Mouse (Mus musculus) ES-E14 (cell line): ENCODE measurements around the gene Ppp3ca. TPM values are rescaled to one million over a fixed set of nuclear protein-coding genes. Genes with fewer than 3 reads are reported as not detected.

Source experiments
- DNase-seq: peaks from one replicate; pipeline ENCODE4 v3.0.0-alpha.2; 2013; ENCODE audit warnings: low read depth, low spot score
- H3K27ac ChIP-seq: 2 replicates; pipeline ENCODE4 v1.5.1; 2012; ENCODE audit warnings: low read depth, mild to moderate bottlenecking, low read length, moderate library complexity, mixed read lengths; ENCODE audit not compliant: poor library complexity, insufficient read depth, severe bottlenecking
- H3K36me3 ChIP-seq: 2 replicates; pipeline ENCODE4 v1.6.1; 2012; ENCODE audit warnings: mild to moderate bottlenecking, low read length, moderate library complexity, mixed read lengths; ENCODE audit not compliant: control insufficient read depth, poor library complexity, insufficient read depth, severe bottlenecking
- H3K4me1 ChIP-seq, 2 experiments: fragments of 150-350 bp in 1 of 2; sonication (generic) in 1 of 2; 2 replicates each; pipeline ENCODE4 v1.6.1; 2012; ENCODE audit warnings: low read length in 2 of 2, mild to moderate bottlenecking in 1 of 2, mixed read lengths in 1 of 2; ENCODE audit not compliant: control insufficient read depth in 2 of 2, insufficient read depth in 2 of 2, poor library complexity in 1 of 2
- H3K4me3 ChIP-seq, 2 experiments: fragments of 150-350 bp in 1 of 2; sonication (generic) in 1 of 2; 2 replicates each; pipeline ENCODE4 v1.5.1; 2012; ENCODE audit warnings: low read length in 2 of 2, low read depth in 1 of 2, mild to moderate bottlenecking in 1 of 2, mixed read lengths in 1 of 2; ENCODE audit not compliant: insufficient read depth in 1 of 2, poor library complexity in 1 of 2, severe bottlenecking in 1 of 2
- H3K9ac ChIP-seq: 2 replicates; pipeline ENCODE4 v1.6.1; 2012; ENCODE audit warnings: low read depth, mild to moderate bottlenecking, low read length, mixed read lengths; ENCODE audit not compliant: poor library complexity, insufficient read depth, severe bottlenecking
- H3K9me3 ChIP-seq: fragments of 150-350 bp; sonication (generic); 2 replicates; pipeline ENCODE4 v1.6.1; 2012; ENCODE audit warnings: low read depth, mild to moderate bottlenecking, low read length; ENCODE audit not compliant: control insufficient read depth, insufficient read depth
- CHD2 ChIP-seq: IDR thresholded peaks from 2 replicates; pipeline ENCODE4 v1.6.1; 2014; ENCODE audit warnings: mild to moderate bottlenecking, low read depth, low read length, inconsistent platforms
- HCFC1 ChIP-seq: IDR thresholded peaks from 2 replicates; pipeline ENCODE4 v1.6.1; 2012; ENCODE audit warnings: low read length, inconsistent platforms, borderline replicate concordance; ENCODE audit not compliant: insufficient read depth
- MAFK ChIP-seq: IDR thresholded peaks from 2 replicates; pipeline ENCODE4 v1.6.1; 2014; ENCODE audit warnings: mild to moderate bottlenecking, low read depth, low read length, inconsistent platforms; ENCODE audit not compliant: insufficient read depth
- ZC3H11A ChIP-seq: IDR thresholded peaks from 2 replicates; pipeline ENCODE4 v1.6.1; 2012; ENCODE audit warnings: low read depth, mild to moderate bottlenecking, inconsistent platforms, low read length, borderline replicate concordance
- ZNF384 ChIP-seq: IDR thresholded peaks from 2 replicates; pipeline ENCODE4 v1.6.1; 2012; ENCODE audit warnings: low read depth, low read length, inconsistent platforms
- in situ Hi-C, 2 experiments: fragments of 600-800 bp; cut with MboI; formaldehyde crosslinking; loops; one replicate each; pipeline ENCODE4 v1.15.1; 2025; ENCODE audit warnings: low sequenced_read_pairs in 2 of 2, inconsistent platforms in 1 of 2; ENCODE audit not compliant: unreplicated experiment in 2 of 2
- total RNA-seq: library from RNA; depleted of rRNA; stranded (reverse); fragments of 300-350 nt; gene quantifications from 2 replicates; pipeline ENCODE4 v1.2.3, GENCODE M21; 2012

Ppp3ca gene
- total RNA-seq, 1 experiment = 25.6 TPM

DNA sequence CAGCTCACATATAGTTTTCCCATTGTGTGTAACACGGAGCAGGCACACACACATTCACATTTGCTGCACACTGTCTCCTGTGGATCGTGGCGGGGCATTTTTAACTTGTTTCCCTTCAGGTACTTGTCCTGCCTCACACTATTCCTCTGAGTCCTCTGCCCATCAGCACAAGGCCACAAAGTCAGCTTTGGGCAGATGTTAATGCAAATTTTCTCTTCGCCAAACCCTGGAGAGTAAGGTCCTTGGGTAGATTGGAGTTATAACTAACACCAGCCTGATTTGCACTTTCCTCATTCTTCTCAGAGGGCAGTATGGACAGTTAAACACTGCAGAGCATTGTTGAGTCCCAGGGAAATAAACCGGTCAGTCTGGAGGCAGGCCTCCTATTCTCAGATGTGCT is 69.0 kb downstream of the Ppp3ca start:
- no peak for TF ChIP-seq MAFK
- no peak for TF ChIP-seq ZC3H11A
- no peak for TF ChIP-seq ZNF384
- no peak for TF ChIP-seq CHD2
- no peak for TF ChIP-seq HCFC1
- H3K36me3 ChIP-seq = no peaks in the 10 kb centered on the region
- H3K4me3 ChIP-seq = no peak overlapping the region
- DNase-seq = no peak
- H3K4me1 ChIP-seq = peaks cover 0 to 6% of the 10 kb centered on the region in 2 experiments; a peak in 1 of 4 replicates
- no peak overlapping the region for H3K9ac ChIP-seq
- H3K9me3 ChIP-seq = no peaks in the 10 kb centered on the region
- in situ Hi-C loops = no loop called here
- H3K27ac ChIP-seq = no peak overlapping the region

DNA sequence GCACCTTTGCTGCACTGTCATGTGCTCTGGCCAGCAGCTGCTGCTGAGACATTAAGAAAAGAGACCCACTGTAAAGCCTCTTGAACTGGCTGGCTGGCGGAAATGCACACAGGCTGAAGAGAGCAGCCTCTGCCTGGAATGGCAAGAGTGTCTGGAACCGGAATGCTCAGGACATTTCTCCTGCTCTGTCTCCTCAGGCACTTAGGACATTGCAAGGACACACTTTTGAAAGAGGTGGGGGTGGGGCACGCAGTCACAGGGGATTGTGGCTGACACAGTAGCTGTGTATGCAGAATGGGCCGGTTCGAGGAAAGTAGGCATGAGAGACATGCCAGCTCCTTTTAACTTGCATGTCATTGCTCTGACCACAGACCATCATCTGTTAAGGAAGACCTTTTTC is 71.7 kb downstream of the Ppp3ca start:
- in situ Hi-C loops = no loop called here
- no peaks in the 10 kb centered on the region for H3K9me3 ChIP-seq
- no peak overlapping the region for H3K27ac ChIP-seq
- DNase-seq = peak; percentile 40
- H3K4me3 ChIP-seq = no peak overlapping the region
- H3K4me1 ChIP-seq = peaks cover 0 to 4% of the 10 kb centered on the region in 2 experiments; a peak in 1 of 4 replicates
- TF ChIP-seq MAFK (no peak), ZNF384 (no peak), CHD2 (no peak), ZC3H11A (no peak), HCFC1 (no peak)
- no peaks in the 10 kb centered on the region for H3K36me3 ChIP-seq
- no peak overlapping the region for H3K9ac ChIP-seq

DNA sequence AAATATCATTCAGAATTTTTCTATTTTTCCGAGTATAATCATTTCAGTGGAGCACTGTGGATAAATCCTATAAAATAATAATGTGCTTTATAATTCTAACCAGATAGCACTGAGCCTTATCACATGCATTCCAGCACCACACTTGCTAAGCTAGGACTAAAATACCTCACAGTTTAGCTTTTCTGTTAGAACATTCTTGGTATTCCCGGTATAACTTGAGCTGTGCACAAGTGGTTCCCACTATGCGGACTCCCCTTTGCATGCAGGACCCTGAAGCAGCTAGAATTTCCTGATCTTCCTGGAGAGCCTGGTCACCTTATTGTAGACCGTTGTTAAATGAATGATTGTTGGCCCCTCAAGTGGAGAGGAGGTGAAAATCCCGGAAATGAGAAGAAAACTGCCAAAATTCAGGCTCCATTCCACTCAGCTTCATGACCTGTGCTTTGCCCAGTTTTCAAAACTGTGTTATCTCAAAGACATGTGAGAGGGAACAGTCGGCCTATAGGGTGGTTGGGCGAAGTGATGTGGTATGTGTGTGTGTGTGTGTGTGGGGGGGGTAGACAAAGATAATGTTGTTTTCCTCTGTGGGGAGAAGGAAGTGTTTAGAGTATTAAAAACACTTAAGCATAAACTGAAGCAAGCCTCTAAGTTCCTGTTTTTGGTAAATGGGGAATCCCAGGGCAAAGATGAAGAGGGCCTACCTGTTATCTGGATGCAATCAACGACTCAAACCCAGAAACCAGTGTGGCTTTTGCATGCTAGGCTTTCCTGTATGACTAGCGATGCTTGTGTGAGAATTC is 72.5 kb downstream of the Ppp3ca start:
- H3K4me3 ChIP-seq = no peak overlapping the region
- H3K9ac ChIP-seq = no peak overlapping the region
- TF ChIP-seq MAFK (no peak), HCFC1 (no peak), CHD2 (no peak), ZC3H11A (no peak), ZNF384 (no peak)
- in situ Hi-C loops = no loop called here
- no peaks in the 10 kb centered on the region for H3K9me3 ChIP-seq
- H3K27ac ChIP-seq = no peak overlapping the region
- DNase-seq = no peak
- H3K36me3 ChIP-seq = no peaks in the 10 kb centered on the region
- peaks cover 0 to 4% of the 10 kb centered on the region in 2 experiments; a peak in 1 of 4 replicates for H3K4me1 ChIP-seq

DNA sequence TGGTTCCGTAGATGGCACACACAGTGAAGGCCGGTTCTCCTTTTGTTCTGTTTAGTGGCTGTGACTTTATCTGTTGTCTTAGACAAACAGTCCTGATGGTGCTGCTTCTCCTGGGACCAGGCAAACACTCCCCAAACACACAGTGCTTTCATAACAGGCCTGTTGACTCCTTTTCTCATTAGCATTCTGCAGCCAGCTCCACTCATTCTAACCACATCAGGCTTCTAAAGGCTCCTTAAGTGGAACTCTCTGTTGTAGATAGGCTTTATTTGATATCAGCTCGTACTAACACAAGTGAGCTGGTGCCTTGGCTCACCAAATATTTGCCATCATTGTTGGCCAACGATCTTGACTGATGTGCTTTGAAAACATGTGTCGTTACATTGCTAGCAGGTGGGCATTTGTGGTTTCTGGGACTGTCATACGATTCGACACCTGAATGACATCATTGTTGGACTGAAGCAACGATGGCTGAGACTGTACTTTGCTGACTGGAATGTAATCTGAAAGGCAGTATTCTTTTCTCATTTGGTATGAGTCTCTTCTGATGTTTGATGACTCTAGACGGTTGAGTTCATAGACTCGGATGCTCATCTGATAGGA is 74.5 kb downstream of the Ppp3ca start:
- H3K4me3 ChIP-seq = no peak overlapping the region
- no peaks in the 10 kb centered on the region for H3K36me3 ChIP-seq
- H3K4me1 ChIP-seq = peaks cover 0 to 4% of the 10 kb centered on the region in 2 experiments; a peak in 1 of 4 replicates
- no peak for TF ChIP-seq MAFK
- no peak for TF ChIP-seq CHD2
- TF ChIP-seq HCFC1 = no peak
- no peak for TF ChIP-seq ZNF384
- no peak for TF ChIP-seq ZC3H11A
- no peak for DNase-seq
- in situ Hi-C loops = no loop called here
- no peaks in the 10 kb centered on the region for H3K9me3 ChIP-seq
- H3K27ac ChIP-seq = no peak overlapping the region
- no peak overlapping the region for H3K9ac ChIP-seq
